Mouse (Mus musculus) ovary, postnatal 10 days (tissue): ENCODE data around the gene Gnao1.

Experiments
- DNase-seq: peaks from one replicate; pipeline ENCODE4 v3.0.0; 2022; ENCODE audit warnings: low spot score

Gene Gnao1

DNA sequence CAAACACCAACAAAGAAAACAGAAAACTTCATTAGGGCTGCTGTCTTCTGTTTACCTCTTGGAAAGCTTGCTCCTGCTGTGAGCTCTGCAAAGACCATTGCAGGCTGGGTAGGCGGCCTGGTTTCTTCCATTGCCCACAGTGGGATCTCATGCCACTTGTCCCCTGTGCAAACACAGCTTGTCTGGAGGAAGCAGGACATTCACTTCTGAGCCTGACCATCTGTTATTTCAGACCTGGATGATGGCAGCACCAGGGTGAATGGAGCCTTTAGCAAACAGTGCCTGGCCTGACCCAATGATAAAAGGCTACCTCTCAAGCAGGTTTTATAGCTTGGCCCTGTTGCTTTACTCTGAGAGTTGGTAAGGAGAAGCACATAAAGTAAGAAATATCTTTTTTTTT is 35.4 kb downstream of the Gnao1 start:
- no peak for DNase-seq

DNA sequence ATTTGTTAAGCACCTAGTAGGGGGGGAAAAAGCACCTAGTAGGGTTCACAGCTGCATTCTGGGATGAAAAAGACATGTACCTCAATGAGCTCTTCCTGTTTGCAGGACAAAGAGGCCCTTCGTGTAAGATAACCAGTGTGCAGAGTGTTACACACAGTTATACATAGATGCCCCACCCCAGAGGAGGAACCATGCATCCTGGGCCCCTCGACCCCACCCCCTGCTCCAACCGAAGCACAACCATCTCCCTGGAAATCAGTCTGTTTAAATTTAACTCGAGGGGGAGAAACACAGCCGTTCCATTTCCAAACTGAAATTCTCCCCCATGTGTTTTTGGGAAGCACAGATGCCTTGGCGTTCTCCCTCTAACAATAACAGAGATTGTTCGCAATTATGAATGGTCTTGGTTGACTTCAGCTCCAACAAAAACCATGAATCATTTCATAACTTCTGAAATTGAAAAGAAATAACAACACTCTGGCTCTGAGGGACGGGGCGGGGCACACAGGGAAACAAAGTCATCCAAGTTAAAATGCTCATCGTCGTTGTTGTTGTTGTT is 42.4 kb downstream of the Gnao1 start:
- DNase-seq, result no peak

DNA sequence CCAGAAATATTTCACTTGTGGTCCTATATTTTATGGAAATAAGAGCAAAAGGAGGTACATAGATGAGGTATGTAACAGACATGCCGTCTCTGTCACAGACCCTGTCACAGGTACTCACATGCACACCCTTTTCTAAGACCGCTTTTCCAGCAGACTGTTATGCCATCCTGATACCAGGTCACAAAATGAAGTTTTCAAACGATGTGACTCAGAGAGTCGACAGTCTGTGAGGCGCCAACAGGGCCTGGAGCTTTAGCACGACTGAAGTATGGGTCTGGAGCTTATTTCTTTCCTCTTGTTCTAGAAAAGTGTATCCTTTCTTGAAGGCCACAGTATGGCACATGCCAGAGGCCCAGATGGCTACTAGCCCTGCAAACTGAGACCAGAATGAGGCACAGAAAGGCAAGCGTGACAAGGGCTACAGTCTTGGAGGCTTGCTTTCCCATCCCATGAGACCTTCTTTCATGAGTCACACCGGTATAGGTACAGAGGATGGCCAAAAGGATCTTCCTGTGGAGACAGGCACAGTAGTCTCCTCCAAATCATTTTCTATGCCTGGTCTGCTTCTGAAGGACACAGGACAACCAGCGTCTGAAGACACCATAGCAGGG is 43.2 kb downstream of the Gnao1 start:
- DNase-seq, result no peak

DNA sequence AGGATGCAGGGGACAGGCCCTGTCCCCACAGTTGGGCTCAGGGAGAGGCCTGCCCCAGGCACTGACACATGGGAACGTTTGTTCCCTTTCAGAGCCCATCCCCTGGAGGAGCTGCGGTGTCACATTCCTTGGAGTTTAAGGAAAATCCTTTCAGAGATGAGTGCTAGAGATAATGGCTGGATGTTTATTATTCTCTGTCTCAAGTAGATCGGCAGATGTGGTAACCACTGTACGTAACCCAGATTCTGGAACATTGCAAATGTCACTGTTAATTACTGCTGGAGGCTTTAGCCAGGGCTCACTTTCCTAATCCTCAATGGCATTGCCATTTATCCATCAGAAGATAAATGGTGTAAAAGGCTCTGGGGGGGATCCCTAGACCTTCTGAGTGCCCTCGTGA is 44.9 kb downstream of the Gnao1 start:
- DNase-seq, result no peak

DNA sequence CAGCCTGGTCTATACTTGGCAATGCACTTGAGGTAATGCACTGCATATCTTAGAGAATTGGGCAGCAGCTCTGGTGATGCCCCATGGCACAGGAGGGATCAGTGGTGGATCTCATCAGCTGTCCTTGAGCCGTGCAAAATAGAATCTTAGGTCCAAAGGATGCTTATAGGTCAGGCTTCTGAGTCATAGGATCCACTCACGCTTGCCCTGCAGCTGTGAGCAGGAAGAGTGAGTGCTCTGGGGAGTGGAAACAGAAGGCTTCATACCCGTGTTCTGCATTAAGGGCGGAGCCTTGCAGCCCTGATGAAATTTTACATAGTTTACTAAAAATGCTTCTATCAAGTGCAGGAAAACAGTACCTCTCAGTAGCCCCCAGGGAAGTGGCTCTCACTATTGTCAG is 45.5 kb downstream of the Gnao1 start:
- DNase-seq, result no peak

DNA sequence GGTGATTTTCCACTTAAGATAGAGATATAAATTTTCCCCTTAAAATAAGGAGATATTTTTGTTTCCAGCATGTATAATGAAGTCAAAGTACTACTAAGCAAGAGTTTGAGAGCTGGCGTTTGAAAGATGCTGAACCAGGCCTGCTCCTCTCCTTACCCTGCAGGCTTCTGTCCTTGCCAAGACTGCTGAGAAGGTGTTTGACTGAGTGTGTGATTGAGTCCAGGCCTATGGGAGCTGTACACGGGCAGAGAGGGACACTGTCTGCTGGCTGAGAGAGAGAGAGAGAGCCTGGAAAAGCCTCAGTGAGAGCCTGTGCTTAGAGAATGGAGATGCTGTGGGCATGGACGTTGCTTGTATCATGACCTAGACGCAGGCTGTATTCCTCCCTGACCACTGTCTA is 47.4 kb downstream of the Gnao1 start:
- no peak for DNase-seq

DNA sequence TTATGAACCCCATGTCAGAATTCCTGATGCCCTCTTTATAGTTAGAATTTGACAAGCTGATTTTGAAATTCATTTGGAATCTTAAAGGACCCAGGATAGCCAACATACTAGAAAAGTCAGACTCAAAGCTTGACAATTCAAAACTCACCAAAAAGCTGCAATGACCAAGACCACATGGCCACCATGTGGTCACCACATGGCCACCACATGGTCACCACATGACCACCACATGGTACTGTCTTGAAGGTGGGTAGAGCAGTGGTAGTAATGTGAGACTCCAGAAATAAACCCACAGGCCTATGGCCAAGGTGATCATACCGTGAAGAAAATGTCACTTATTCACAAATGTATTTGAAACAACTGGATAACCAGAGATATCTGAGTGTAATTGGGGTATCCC is 48.5 kb downstream of the Gnao1 start:
- DNase-seq, result no peak

DNA sequence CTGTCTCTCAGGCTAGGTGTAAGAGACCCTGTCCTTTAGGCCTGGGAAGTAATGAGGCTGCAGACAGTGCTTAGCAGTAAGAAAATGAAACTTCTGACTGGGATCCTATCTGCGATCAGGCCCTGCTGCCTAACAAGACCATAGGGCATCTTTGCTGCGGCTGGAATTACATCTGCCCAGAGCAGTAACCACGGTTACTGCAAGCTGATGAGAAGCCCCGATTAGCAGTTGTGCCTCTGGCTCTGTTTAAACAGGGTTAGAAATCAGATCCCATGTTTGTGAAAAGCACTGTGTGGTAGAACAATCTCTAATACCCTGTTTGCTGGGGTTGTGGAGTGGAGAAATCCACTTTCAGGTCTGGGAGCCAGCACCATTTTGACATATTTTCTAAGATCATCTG is 50.3 kb downstream of the Gnao1 start:
- DNase-seq, result no peak

DNA sequence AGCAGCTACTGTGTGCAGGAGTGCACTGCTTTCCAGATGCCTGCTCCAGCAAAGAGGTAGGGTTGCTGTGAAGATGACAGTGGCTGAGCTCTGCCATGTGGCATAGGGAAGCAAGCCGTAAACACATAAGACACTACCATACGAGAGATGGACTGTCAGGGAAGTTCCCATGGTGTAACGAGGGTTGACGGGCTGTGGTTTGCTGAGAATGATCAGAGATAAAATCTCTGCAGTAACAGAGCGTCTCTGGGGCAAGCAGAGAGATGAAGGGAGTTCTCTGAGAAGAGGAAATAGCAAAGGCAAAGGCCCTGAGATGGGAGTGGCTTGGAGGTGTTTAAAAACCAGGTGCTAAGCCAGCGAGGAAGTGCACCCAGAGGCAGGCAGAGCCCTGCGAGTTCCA is 54.3 kb downstream of the Gnao1 start:
- DNase-seq, result no peak

DNA sequence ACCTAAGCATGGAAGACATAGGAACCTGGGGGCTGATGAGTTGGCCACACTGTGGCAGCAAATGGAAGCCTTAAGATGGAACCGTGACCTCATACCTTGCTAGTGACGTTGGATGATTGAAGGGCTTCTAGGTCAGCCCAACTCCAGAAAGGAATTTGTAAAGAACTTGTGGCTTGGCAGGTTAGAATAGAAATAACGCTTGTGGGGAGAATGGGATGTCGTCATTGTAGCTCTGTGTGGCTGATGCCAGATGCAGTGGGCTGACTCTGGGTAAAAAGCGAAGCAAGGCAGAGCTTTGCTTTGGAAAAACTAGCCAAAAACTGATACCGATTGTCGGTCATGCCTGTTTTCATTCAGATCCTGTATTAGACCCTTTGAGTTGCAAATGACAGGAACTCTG is 56.5 kb downstream of the Gnao1 start:
- DNase-seq, result no peak

DNA sequence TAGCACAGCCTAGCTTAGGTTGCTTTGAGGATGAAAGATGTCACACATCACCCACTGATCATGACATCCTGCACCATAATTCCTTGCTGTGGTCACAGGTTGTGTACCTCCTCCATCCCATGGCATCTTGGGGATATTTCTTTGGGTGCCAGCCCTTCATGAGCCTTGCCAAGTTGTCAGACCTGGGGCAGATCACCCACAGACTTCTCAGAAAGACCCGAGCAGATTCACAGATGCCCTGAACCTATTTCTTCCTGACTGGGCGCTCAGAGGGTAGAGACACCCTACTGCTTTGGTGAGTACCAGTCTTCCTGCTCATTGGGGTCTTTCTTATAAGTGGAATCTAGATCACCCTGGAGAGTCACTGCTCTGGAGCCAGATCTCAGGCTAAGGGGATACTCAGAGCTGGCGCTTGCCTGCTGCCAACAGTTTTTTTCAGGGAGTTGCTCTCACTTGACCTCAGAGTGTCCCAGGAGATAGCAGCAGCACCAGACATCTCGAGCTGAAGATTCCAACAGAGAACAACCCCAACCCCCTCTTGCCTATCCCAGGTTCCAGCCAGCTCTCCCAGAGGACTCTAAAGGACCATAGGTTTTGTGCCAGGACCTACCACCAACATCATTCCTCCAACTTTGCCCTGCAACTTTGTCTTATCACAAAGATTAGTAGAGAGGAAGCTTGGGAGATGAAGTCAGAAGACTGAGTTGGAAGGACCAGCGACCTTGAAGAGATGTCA is 58.9 kb downstream of the Gnao1 start:
- DNase-seq, result no peak

DNA sequence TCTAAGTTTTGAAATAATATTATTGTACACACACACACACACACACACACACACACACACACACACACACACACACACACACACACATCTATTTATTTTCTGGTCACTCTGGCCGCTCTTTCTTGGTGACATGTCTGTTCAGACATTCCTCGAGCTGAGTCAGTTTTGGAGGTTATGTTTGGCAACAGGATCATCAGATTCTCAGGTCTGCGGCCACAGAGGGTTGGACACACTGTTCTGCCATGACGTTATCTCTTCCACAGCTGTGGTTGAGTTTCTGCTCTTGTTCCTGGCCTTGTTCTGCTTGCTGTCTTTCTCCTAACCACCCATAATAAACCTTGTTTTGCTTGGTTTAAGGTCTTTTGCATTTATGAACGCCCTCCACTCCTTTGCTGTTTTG is 61.5 kb downstream of the Gnao1 start:
- DNase-seq, result no peak

DNA sequence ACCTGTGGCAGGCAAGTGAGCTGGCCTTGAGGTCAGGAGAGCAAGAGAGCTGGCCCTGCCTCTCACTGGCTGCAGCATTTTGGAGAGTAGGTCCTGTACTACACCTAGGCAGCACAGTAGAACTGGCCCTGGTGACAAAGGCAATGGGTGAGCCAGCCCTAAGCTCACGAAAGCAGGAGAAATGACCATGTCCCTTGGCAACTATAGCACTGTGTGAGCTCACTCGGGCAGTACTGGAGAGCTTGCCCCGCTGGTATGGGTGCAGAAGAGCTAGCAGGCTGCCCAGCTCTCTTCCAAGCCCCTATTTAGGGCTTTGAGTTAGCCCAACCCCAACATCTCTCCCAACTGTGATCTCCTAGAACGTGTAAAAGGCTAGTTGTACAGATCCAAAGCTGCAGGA is 68.6 kb downstream of the Gnao1 start:
- no peak for DNase-seq

DNA sequence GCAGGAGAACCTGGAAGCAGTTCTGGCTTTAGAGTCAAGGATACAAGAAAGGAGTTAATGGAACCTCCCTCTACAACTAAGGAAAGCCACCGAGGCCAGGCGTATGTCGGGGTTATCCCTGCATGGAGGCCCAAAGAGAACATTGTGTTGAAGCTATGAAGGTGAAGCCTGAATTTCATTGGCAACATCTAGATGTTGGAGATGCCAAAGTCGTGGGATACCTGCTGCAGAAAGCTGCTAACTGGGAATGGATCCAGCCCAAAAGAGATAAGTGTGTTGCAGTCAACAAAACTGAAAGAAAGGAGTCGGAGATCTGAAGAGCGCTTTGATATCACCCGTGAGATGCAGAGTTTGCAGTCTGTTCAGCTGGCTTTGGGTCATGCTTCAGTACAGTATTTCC is 70.2 kb downstream of the Gnao1 start:
- no peak for DNase-seq

DNA sequence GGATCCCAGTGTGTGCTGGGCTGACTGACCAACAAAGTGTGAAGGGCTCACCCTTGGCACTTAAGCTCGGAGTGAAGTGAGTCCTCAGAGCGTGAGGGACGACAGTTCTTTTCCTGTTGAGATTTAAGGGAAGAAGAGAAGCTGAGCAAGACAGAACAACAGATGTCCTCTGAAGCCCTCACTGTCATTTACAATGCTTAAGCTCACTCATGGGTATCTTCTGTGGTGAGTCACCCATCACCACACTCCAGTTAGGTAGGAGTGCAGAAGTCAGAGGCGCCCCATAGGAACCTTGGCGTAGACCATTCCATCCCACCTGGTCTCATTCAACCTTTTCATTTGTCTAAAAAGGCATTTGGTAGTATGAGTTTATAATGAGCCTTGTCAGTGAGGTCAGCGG is 71.6 kb downstream of the Gnao1 start:
- no peak for DNase-seq

DNA sequence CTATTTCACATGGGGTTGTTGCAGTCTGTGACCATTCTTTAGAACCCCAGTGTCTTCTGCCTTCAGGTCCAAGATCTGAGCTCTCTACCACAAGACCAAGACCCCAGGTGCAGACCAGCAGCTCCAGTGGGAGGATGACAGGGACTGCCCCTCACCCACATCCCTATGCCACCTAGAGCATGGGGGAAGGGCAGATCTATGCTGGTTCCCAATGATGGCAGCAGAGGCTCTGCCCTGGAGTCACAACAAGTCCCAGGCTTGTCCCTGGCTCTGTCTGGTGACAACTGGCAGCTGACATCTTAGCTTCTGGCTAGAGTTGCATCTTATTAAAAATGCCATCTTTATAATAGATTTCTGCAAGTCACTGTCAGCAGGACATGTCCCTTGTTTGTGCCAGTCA is 73.5 kb downstream of the Gnao1 start:
- DNase-seq, result no peak

DNA sequence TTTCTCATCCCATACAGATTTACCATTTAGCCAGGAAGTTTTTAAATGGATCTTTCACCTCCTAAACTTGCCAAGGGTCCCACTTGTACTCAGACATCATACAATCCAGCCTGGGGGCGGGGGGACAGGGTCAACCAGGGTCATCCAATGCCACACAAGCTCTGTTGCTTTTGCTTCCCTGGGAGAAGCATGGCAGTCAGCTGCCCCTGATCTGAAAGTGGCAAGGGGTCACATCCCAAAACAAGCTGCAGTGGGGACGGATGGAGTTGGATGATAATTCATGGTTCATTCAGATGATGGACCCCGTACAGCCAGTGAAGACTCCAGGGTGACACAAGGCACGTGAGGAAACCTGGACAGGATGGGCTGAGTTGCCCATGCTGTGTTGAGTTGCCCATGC is 74.0 kb downstream of the Gnao1 start:
- DNase-seq, result no peak

DNA sequence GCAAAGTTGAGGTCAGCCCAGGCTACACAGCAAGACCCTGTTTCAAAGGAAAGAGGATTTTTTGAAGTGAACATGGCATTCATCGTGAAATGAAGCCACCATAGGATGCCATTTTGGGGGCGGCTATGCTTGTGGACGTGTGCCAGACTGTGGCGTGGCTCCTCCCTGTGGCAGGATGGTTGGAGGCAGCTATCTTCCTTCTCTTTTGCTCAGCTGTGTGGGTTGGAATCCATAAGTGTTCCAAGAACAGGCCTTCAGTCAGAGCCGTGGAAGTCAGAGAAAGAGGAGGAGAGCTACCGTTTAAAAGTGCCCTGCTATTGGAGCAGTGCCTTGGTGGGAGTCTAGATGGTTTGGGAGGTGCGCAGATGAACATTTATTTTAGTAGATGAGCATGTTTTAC is 74.5 kb downstream of the Gnao1 start:
- no peak for DNase-seq

DNA sequence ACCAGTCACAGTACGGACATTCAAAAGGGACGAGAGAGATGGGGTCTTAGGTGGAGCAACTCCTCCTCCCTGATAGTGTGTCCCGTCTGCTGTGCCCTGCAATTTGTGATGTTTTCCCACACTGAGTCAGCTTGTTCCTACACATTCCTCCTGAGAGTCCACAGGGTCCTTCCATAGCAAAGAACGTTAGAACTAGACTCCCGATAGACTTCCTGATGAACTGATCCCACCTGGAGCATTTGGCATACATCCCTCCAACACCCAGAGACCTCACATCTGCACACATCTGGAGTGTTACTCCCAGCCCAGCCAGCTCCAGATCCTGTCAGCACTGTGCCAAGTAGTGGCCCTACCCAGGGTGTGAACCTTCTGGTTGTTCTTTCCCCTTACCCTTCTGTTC is 76.4 kb downstream of the Gnao1 start:
- no peak for DNase-seq

DNA sequence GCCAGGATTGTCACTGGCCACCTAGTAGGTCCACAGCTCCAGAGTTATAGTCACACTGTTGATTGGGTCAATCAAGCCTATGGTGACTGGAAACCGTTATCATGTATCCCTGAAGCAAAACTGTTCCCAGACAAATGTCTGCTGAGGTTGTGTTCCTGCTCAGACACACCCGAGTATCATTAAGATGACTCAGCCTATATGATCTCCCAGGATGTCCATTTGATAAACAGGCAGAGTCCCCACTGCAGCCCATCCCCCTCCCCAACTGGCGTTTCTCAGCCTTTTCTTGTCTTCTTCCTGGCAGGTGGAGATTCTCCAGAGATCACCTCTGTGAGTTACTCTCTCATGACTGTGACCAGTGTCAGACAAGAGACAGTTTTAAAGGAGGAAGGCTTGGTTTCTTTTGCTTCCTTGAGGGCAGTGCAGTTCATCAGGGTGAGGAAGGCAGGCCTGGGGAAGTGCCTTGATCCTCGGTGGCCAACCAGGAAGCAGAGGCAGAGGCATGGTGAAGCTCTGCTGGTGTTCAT is 78.4 kb downstream of the Gnao1 start:
- DNase-seq, result no peak

DNA sequence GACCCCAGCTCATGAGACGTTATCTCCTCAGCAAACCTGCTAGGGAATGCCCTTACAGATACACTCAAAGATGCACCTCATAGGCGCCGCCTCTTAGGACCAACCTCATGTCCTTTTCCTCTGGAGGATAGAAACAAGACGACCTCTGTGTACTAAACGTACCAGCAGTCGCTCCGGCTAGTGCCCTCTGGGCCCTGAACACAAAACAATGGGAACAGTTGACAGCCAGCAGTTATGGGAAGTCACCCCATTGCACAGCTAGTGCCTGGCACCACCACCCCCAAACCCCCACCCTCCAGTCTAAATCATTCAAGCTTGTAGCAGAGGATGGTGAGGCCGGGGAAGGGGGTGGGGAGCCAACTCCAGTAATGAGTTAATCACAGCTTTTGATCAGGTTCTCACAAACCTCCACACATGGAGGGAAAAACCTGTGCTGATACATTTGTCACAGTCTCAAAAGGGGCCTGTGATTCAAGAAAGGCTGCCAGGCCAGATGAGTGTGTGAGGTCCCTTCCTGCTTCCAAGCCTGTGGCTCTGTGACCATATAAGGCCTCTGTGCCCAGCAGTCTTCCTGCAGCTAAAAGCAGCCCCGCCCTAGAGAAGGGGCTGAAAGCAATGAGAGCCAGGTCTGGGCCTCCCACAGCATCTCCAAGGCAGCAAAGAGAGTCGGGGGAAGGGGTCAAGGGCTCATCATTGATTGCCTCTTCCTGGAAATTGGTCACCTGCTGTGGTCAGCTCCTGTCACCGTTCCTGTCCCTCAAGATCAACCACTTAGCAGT is 79.1 kb downstream of the Gnao1 start:
- no peak for DNase-seq

DNA sequence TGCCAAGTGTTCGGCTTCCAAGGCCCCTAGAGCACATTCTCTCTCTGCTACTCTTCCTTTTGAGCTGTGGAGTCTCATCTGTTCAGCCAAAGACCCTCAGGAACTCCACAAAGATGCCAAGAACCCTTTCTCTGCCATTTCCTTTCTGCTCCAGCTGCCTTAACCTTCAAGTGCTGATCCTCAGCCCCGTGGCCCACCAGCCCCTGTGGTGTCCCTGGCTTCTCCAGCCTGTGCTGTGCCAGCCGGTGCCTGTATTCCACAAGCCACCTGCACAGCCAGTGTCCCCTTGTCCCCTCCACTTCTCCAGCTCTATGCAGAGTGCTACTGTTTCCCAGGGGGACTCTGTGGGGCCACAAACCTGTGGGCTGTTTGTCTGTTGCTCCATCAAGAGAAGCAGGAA is 83.8 kb downstream of the Gnao1 start:
- no peak for DNase-seq
